Mouse (Mus musculus) left cerebral cortex, postnatal 25 days (tissue): ENCODE data around the gene Itpr2. TPM values are rescaled to one million over a fixed set of nuclear protein-coding genes. Genes with fewer than 3 reads are reported as not detected.
A peak's percentile ranks its signal among the peaks of the same experiment; 100 is the strongest.

Experiments
- DNase-seq, 2 experiments: peaks; one replicate each; pipeline ENCODE4 v3.0.0; 2022; ENCODE audit warnings: low spot score in 2 of 2, mixed read lengths in 1 of 2
- intact Hi-C: fragments of 180-260 bp; cut with DNase I; formaldehyde crosslinking; loops from one replicate; pipeline ENCODE4 v1.15.1; 2025
- total RNA-seq, 2 experiments: library from RNA; stranded (reverse); gene quantifications; 2 replicates each; pipeline ENCODE4 v1.2.3; 2021

The Itpr2 gene
- total RNA-seq, 2 experiments from 2014 or later: 12.0 to 16.1 TPM

DNA sequence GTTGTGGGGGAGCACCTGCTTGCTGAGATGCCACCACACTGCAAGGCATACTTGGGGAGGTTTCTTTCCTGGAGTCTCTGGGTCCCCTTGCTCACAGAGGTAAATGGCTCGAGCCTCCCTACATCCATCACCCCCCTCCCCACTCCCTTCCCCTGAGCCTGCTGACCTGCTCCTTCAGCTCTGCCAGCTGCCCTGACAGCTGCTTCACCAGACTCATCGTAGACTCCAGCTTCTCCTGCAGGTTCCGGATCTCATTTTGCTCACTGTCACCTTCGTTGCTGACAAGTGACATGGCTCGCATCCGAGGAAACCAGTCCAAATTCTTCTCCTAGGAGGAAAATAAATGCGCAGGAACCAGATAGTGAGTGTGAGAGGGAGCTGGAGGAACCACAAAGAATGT lies 389.8 kb downstream of the Itpr2 start:
- intact Hi-C loops: no loop called here
- no peak for DNase-seq

DNA sequence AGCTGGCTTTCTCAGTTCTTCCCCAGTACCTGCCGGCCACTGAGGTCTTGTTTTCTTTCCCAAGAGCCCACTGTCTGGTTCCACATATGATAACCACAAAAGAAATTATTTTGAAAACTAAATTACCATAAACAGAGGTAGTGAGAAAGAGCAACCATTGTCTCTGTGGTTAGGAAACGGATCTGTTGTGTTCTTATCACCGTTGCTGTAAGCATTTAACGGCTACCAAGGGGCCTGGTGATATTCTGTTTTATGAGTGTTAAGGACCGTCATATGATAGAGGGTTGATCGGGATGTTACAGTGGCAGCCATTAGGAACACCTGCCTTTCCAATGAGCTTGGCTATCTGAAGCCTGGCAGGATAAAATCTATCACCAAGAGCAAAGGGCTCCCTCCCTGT lies 390.2 kb downstream of the Itpr2 start:
- DNase-seq: no peak
- intact Hi-C loops: no loop called here

DNA sequence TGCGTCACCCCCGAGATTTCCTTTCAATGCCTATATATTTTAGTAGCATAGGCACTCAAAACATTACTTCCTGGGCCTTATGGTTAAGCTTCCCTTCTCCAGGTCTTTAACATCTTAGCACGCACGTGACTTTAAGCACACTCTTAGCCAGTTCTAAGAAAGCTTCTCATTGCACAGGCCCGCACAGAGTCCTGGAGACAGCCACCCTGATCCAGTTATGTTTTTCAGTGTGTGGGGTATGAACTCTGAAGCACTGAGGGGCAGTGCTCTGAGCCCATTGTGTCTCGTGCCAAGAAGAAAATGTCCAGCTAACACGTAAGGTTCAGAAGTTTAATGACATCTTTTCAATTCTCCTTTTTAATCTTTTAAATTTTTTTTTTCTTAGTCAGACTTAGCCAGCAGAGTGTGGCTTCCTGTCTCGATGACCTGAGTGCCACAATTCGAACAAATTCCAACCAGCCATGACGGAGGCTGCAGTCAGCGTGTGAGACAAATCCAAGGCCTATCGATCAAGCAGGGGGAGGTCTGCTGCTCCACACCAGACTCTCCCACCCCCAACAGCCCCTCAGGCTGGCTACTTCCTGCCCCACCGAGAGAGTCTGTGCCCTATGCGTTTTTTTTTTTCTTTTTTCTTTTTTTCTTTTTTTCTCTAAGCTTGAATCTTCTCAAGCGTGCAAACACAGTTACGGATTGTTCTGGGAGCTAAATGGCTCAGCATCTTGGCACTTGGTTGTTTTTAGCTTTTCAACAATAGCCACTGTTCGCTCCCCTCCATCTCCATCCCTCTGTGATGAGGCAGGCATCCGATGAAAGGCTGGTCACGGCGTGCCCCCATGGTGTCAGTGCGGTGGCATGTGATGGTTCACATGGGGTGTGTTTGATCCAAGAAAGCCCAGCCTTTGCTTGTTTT lies 390.9 kb downstream of the Itpr2 start:
- peak in 1 of 2 experiments; percentile 46 for DNase-seq
- intact Hi-C loops: no loop called here

DNA sequence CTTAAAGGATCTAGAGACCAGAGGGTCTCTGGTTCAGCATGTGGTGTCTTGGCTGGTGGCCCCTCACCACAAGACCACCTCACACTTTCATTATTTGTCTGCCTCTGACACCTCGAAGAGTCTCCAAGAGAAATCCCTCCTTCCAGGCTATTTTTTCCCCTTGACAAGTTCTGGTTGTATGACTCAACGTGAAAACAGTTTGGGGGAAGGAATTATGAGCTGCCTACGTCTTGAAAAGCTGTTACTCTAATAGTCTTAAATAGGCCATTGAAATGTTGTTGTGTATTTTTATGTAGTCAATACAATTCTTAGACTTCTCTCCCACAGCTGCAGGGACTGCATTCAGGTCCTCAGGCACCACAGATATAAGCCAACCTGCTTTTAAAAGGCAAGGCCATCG lies 391.6 kb downstream of the Itpr2 start:
- DNase-seq: no peak
- intact Hi-C loops: no loop called here

DNA sequence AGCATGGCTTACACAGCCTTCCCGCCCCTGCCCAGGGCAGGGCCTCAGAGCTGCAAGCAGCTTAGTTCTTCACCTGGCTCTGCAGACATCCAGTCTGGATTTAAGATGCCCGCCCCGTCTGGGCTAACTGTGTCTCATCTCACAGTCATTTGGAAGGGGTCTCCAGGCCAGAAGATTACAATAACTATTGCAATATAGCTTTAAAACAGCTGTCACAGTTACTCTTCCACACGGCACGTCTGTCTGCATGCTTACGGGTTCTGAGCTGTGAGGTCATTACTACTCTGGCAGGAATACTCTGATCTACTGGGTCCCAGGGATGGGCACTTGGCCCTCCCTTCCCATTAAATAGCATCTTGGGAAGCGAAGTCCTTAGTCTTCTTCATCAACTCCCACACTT lies 393.3 kb downstream of the Itpr2 start:
- DNase-seq: no peak
- intact Hi-C loops: no loop called here

DNA sequence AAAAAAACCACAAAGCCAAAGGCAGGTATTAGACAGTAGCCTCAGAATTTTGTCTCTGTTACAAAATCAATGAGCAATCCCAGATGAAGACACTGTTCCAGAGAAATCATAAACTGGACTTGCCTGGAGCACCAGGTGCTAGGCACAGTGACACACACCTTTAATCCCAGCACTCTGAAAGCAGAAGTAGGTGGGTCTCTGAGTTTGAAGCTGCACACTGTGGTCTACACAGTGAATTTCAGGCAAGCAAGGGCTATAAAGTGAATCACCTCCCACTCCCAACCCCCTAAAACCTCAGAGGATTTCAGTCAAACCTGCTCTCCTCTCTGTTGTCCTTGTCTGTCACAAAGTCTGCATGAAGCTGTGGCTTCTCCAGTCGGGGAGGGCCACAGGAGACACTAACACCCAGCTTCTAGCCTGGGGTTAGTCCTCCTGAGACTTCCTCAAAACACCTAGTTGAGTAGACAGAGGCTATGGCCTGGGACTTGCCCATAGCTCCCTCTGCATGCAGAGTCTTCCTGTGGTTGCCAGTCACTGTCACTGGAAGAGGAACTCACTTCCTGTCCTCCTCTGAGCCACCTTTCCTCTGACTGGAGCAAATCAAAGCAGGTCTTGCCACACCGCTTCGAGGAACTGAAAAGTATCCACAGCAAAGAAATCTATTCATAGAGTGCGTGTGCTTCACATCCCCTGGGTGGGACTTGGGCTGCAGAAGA lies 394.7 kb downstream of the Itpr2 start:
- DNase-seq: no peak
- intact Hi-C loops: no loop called here

DNA sequence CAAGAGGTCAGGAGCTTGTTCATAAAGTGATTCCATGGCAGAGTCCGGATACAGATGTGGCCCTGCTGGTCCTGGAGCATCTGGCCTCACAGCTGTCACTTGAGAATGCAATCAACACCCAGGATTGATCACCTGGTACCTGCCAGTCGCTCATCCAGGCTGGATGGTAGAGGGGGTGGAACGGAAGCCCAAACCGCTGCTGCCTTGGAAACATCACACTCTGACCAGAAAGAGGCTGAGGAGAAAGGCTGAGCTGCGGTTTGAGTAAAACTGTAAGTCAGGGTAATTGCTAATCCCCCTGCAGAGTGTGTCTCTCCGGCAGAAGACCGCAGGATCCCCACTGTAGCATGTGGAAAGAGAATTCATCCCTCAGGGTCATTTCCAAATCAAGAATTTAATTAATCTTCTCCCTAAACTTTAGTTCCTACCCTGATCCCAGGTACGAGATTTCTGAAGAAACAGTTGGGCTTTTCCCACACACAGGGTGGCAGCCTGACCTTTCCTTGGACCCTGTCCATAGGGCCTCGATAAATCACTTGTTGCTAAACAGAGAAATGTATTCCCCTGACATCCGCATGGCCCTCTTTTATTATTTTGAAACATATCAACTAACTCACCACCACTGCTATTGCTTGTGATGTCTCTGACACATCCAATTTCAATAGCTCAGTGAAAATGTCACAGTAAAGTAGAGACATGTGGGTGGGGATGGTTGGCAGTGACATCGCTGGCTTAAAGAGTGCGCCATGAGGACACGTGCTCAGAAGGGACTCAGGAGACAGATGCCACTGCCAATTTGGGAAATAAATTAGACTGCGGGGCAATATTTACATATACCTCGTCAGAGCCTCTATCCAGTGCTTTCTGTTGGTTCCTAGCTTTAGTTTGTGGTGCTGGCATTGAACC lies 418.7 kb downstream of the Itpr2 start:
- no peak for DNase-seq
- intact Hi-C loops: no loop called here

DNA sequence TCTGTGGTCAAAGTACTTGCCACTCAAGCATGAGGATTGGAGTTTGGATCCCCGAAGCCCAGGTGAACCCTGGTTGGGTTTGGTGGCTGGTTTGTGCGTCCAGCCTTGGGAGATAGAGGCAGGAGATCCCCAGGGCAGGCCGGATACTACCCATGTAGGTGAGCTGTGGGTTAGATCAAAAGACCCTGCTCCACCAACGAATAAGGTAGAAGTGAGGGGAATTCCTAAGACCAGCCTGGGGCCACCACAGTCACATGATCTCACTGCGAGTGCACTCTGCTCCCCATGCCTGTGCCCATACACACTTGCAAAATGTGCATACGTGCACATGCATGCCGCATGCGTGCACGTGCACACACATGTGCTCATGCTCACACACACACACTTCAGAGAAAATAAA lies 419.5 kb downstream of the Itpr2 start:
- DNase-seq: no peak

DNA sequence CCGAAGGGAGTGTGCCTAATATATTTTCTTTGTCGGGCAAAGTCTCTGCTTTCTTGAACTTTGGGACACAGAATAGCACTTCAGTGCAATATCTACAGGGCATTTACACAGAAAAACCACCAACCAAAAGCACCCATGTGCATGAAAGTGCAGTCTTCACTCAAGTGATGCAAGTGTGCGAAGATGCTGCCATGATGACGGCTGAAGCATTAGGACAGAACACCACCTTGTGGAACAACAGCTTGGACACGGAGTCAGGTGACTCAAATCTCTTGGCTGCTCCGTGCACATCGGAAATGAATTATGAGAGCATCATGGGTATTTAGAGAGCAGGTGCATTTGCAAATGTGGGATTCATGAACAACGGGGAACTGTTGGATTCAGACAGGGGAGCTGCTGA lies 420.4 kb downstream of the Itpr2 start:
- no peak for DNase-seq
- intact Hi-C loops: no loop called here

More for the DNA sequence above, 419.5 kb downstream of the Itpr2 start:
- intact Hi-C loops: no loop called here

DNA sequence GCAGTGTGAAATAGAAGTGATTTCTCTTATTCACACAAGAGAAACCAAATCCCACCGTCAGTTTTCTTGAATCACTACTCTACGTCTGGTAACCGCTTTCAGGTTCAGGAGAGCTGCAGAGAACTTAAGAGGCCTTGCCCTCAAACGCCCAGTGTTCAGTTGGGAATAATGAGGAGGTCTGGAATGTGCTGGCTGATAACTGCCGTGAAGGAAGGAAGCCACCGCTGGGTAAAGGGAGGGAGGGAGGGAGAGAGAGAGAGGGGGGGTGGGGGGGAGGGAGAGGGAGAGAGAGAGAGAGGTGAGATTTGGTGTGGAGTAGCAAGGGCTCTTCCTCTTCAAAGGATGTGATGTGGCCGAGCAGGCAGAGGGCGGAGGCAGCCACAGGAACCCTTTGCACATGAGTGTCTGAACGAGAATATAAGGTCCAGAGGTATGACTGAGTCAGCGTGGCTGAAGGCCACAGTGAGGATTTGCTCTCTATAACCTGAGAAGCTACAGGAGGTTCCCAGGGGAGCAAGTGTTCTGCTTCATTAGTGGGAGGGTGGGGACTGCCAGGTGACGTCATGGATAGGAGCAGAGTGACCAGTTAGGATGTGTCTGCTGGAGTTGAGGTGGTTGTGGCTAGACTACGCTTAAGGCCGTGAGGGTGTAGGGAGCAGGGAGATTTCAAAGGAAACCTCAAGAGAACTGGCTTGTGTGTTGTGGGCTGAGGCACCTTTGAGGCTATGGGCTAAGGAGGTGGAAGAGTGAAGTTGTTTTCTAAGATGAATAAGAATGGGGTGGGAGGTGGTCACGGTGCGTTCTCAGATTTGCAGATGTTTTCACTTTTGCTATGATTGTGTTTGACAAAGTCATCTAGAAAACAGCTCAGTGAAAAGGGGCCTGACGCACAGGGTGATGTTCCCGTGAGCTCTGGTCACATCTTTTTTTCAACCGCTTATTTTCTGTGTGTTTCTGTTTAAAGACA lies 421.2 kb downstream of the Itpr2 start:
- DNase-seq: no peak
- intact Hi-C loops: no loop called here

DNA sequence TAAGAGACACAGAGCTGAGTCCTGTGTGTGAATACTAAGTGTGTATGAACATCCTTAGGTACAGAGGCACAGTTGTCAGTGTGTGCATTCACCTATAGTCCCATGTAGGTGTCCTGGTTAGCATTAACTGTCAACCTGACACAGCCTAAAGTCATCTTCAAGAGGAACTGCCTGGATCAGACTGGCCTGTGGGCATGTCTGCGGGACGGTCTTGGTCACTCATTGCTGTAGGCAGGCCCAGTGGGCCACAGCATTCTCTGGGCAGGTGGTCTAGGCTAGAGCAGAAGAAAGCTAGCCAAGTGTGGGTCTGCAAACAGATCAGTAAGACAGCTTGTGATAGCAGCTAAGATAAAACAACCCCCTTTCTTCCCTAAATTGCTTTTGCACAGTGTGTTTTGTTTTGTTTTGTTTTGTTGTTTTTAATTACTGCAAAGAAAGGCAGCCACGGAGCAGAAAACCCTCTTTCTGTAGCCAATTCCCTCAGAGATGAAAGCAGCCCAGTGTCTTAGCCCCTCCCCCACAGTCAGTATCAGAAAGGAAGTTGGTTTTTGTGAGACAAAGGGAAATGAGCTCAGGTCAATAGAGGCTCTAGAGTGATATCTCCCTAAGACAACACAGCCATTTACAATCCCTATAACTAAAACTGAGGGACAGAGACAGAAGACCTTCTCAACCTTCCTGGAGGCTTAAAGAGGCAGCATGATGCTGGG lies 422.1 kb downstream of the Itpr2 start:
- intact Hi-C loops: no loop called here
- no peak for DNase-seq

DNA sequence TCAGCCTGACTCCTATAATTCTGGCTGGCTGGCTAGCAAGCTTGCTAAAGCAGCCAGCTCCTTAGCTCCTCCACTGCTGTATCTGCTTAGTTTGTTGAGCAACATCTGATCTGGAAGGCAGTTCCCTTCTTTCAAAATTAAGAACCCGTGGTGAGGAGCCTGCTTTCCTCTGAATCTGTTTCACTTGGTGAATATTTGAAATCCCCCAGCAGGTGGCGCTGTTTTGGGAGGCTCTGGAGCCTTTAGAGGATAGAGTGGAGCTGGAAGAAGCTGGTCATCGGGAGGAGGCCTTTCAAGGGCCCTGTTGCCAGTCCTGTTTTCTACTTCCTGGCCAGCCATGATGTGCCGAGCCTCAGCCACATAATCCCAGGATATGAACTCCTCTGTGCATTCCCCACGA lies 422.8 kb downstream of the Itpr2 start:
- DNase-seq: peak; percentile 53 to 71
- intact Hi-C loops: no loop called here

DNA sequence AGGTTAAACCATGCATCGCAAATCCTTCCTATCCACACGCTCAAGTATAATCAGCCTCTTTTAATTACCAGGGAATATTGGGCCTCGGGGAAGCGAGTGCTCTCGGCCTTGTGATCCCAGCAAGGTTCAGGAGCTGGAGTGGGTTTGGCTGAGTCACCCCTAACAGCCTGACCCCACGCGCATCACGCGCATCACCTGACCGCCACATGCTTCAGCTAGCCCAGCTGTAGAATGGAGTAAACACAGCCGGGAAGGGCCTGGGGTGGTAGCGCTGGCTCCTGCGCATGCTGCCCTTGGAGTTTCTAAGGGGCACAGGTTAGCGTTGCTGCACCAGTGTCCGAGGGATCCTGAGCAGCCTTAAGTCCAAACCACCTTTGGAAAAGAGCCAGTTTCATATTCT lies 423.9 kb downstream of the Itpr2 start:
- no peak for DNase-seq
- intact Hi-C loops: no loop called here

DNA sequence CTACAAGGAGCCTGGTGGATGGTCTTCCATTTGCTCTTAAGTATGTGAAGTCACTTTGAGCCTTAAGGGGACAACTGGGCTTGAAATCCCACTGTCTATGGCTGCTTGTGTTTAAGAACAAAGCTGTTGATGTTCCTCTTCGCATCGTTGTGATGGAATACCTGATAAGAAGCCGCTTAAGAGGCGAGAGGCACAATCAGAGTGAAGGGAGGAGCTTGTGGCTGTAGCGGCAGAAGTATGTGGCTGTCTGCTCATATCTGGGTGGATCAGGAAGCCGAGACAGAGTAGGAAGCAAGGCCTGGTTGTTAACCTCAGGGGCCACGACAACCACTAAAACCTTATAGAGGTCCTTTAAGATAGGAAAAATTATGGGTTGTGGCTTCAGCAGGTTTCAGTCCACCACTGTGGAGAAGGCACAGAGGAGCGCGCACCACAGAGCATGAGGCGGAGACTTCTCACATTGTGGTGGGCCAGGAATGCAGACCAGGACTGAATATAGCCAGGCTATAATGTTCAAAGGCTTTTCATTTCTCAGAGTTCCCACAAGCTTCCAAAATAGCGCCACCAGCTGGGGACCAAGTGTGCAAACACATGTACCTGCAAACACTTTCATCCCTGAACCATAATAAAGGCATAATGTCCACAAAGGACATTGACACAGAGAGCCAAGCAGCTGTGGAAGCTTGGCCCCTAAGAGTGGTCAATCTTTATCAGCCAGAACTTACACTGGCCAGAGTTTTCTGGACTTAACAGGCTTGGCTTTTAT lies 424.7 kb downstream of the Itpr2 start:
- no peak for DNase-seq
- intact Hi-C loops: no loop called here

DNA sequence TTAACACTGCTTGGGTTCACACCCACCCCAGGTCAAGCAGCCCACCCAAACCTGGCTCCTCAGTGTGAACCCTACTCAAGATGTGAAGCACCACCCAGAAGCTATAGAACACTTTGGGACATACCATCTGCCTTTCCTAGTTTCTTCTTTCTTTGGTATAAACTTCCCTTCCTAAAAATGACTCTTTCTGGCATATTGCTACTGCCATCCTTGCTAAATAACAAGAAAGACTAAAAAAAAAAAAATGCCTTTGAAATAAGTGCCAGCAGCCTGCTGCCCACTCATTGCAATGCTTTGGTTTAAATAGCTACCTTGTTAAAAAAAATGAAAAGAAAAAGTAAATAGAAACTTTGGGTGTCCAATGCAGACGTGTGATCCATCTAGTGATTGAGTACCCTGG lies 429.2 kb downstream of the Itpr2 start:
- peak in 1 of 2 experiments; percentile 34 for DNase-seq
- intact Hi-C loops: no loop called here

DNA sequence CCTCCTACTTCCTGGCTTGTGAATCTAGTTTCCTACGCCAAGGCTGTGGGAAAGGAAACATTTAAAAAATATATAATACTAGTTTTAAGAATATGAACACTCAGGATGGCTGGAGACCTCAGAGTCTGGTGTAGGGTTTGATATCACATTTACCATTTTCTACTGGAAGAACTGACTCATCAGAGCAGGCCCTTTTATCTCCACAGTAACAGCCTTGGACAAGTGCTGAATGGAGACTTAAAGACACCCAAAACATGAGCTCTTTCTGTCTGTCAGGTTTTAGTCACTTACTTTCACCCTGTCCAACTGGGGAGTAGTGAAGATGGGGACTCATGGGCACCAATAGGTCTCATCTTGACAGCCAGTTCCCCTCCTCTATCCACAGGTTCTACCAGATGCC lies 430.1 kb downstream of the Itpr2 start:
- DNase-seq: no peak
- intact Hi-C loops: no loop called here
